Mouse (Mus musculus) E14TG2a.4 (cell line): ENCODE results near the gene Srgn.

Source experiments
- CTCF ChIP-seq: conservative IDR thresholded peaks from 2 replicates; pipeline ENCODE4 v1.5.1; 2014; ENCODE audit warnings: low read length
- POU5F1 ChIP-seq: IDR thresholded peaks from 2 replicates; pipeline ENCODE4 v1.6.1; 2014; ENCODE audit warnings: low read length, borderline replicate concordance

DNA sequence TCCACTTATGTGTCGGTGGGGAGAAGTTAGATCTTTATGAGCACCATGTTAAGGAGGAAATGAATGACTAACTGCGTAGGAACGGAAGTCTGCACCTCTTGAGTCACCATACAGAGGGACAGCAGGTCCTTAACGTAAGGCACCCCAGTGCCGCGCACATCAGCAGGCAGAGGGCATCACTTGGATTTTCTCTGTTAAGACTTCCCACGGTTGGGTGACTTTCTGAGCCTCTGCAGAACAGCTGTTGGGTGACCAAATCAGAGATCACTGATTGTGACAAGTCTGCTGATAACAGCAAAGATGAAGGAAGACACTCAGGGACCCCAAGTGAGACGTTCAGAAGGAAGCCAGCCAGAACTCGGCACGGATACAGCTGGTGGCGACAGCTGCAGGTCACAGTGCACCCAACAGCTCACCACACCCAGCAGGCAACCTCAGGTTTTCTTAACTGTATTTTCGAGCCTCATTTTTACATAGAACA, 26.4 kb upstream of the Srgn start:
- no peak for TF ChIP-seq CTCF
- TF ChIP-seq POU5F1, result no peak
